Mouse (Mus musculus): ENCODE results near the gene Kcnb1.

Kcnb1 gene

GRCm38 (mm10) chr2:167059536-167059935 lies 130.4 kb downstream of the Kcnb1 start:
- no peak for DNase-seq (ENCODE audit: low read depth)

GRCm38 (mm10) chr2:167058814-167059387 lies 131.1 kb downstream of the Kcnb1 start:
- no peak for DNase-seq (ENCODE audit: low read depth)

GRCm38 (mm10) chr2:167058201-167058600 lies 131.8 kb downstream of the Kcnb1 start:
- no peak for DNase-seq (ENCODE audit: low read depth)

GRCm38 (mm10) chr2:167056942-167057323 lies 133.0 kb downstream of the Kcnb1 start:
- DNase-seq (ENCODE audit: low read depth): no peak

GRCm38 (mm10) chr2:167056210-167056941 lies 133.6 kb downstream of the Kcnb1 start:
- DNase-seq (ENCODE audit: low read depth): no peak

GRCm38 (mm10) chr2:167055386-167055785 lies 134.6 kb downstream of the Kcnb1 start:
- no peak for DNase-seq (ENCODE audit: low read depth)

GRCm38 (mm10) chr2:167053127-167053844 lies 136.7 kb downstream of the Kcnb1 start:
- no peak for DNase-seq (ENCODE audit: low read depth)

- DNase-seq (ENCODE audit: low read depth): no peak
These were observed 141.1 kb downstream of the Kcnb1 start for GRCm38 (mm10) chr2:167048698-167049358.

- no peak for DNase-seq (ENCODE audit: low read depth)
These were observed 141.7 kb downstream of the Kcnb1 start for GRCm38 (mm10) chr2:167048223-167048622.

Data from c-Kit-positive CD71-positive TER-119-negative erythroid progenitor cells, embryonic 14.5 days (primary cell).